Mouse (Mus musculus) liver, embryonic 14.5 days (tissue): ENCODE measurements at regions not wholly inside any gene's neighbourhood (a gene's known extent, or its start where the extent isn't known, plus 50 kb on each side); places are given as distances from the start of the nearest gene placed in this dataset.

Experiments used
- ATAC-seq: fragments of 200-750 bp; cut with Nextera tagmentation; 2 replicates; pipeline ENCODE4 v1.8.0; 2017; ENCODE audit warnings: moderate number of reproducible peaks, mild to moderate bottlenecking, moderate library complexity; ENCODE audit not compliant: insufficient read depth
- DNase-seq, 3 experiments: peaks; one replicate each; pipeline ENCODE4 v3.0.0-alpha.2; 2012 to 2013; ENCODE audit warnings: low read depth in 3 of 3, low spot score in 3 of 3
- H3K27ac ChIP-seq: fragments of 300-500 bp; sonication (generic); 2 replicates; pipeline ENCODE4 v1.5.1; 2014; ENCODE audit warnings: moderate library complexity, mild to moderate bottlenecking, control low read depth, inconsistent platforms
- H3K27me3 ChIP-seq: fragments of 300-500 bp; sonication (generic); 2 replicates; pipeline ENCODE4 v1.6.1; 2014; ENCODE audit warnings: mild to moderate bottlenecking, low read length, moderate library complexity; ENCODE audit not compliant: control insufficient read depth, insufficient read depth
- H3K36me3 ChIP-seq: fragments of 300-500 bp; sonication (generic); replicated peaks from 2 replicates; pipeline ENCODE4 v1.6.1; 2014; ENCODE audit warnings: low read depth; ENCODE audit not compliant: control insufficient read depth, insufficient read depth
- H3K4me1 ChIP-seq, 2 experiments: fragments of 200-500 bp in 1 of 2; fragments of 300-500 bp in 1 of 2; sonication (generic) in 1 of 2; replicated peaks; 2 replicates each; pipeline ENCODE4 v1.6.1; 2012 to 2014; ENCODE audit warnings: antibody characterized with exemption in 1 of 2, inconsistent platforms in 1 of 2, low read length in 1 of 2; ENCODE audit not compliant: control insufficient read depth in 2 of 2, insufficient read depth in 2 of 2
- H3K4me2 ChIP-seq: fragments of 300-500 bp; sonication (generic); 2 replicates; pipeline ENCODE4 v1.6.1; 2014; ENCODE audit warnings: low read depth, mild to moderate bottlenecking, control low read depth, moderate library complexity
- H3K4me3 ChIP-seq, 2 experiments: fragments of 200-500 bp in 1 of 2; fragments of 300-500 bp in 1 of 2; sonication (generic) in 1 of 2; 2 replicates each; pipeline ENCODE4 v1.5.1; 2012 to 2014; ENCODE audit warnings: low read depth in 2 of 2, low read length in 2 of 2, mild to moderate bottlenecking in 2 of 2, control low read depth in 1 of 2, inconsistent platforms in 1 of 2, moderate library complexity in 1 of 2; ENCODE audit not compliant: insufficient read depth in 1 of 2
- H3K9ac ChIP-seq: fragments of 300-500 bp; sonication (generic); replicated peaks from 2 replicates; pipeline ENCODE4 v1.6.1; 2014; ENCODE audit warnings: mild to moderate bottlenecking, control low read depth, moderate library complexity
- H3K9me3 ChIP-seq: fragments of 300-500 bp; sonication (generic); 2 replicates; pipeline ENCODE4 v1.6.1; 2016; ENCODE audit warnings: low read length, mixed read lengths; ENCODE audit not compliant: control insufficient read depth
- CTCF ChIP-seq: IDR thresholded peaks from 2 replicates; pipeline ENCODE4 v1.5.1; 2016; ENCODE audit warnings: antibody characterized with exemption, low read depth, control low read depth
- EP300 ChIP-seq: IDR thresholded peaks from 2 replicates; pipeline ENCODE4 v1.6.1; 2016; ENCODE audit warnings: antibody characterized with exemption, low read depth
- WGBS: fragments of 180-500 bp; shearing (Covaris S2); extraction: QIAGEN DNeasy Blood & Tissue Kit; methylation state at CpG from one replicate; pipeline ENCODE4 v1.1.7; 2014; ENCODE audit not compliant: insufficient replicate concordance; 5-methylcytosine and 5-hydroxymethylcytosine counted together

DNA sequence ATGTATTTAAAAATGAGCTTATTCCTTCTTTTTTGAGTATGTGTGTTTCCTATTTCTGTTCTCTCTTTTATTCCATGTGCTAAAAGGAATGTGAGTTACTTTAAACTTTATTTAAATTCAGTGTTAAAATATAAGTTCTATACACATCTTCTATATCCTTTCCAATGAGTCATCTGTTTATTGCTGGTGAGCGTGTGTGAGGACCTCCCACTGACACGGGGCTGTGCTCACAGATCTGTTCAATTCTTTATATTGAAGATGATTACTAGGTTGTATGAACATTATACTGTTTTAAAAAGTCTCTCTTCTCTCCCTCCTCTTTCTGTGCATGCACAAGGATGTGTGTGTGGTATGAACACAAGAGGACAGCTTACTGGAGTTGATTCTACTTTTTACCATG, 55.3 kb upstream of the Dnajc19 start:
- DNase-seq (no peak), ATAC-seq (no peak)
- no peaks in the 10 kb centered on the region for H3K4me1 ChIP-seq
- no peaks in the 10 kb centered on the region for H3K27me3 ChIP-seq
- H3K36me3 ChIP-seq: no peaks in the 10 kb centered on the region
- H3K9ac ChIP-seq: no peak overlapping the region
- TF ChIP-seq CTCF (no peak), EP300 (no peak)
- no peak overlapping the region for H3K27ac ChIP-seq
- H3K4me3 ChIP-seq: no peak overlapping the region
- WGBS: 69% methylated on average over 2 of the region's 2 CpGs
- H3K4me2 ChIP-seq: no peak overlapping the region
- no peaks in the 10 kb centered on the region for H3K9me3 ChIP-seq
